Mouse (Mus musculus): Measurements from ENCODE around the gene Gpr150.

Gene Gpr150

DNA sequence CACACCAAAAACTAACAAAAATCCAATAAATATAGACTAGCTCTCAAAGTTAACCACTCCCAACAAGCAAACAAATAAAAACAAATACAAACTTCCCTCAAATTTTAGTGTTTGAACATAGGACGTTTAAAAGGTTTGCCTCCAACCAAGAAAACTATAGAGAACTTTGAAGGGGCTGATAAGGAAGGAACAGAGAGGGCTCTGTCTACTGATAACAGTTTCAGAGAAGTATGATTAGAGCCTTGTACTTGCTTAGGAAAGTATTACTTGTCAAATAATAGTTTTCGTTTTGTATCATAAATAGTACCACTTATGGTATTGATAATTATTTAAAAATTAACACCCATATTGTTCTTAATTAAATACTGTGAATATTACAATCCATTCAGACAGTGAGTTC is 42.3 kb downstream of the Gpr150 start:
- no peak for DNase-seq (ENCODE audit: low read depth, low spot score)
